Mouse (Mus musculus) mouse trophoblast stem cell (cell line): Measurements from ENCODE around the gene Kprp.
"Not testable (repeated sequence)": the region's sequence is repeated elsewhere in the genome, so short reads cannot be mapped to it uniquely, and the experiment has no call there.

Experiments used
- in situ Hi-C, 2 experiments: fragments of 300-500 bp; cut with MseI, MboI; formaldehyde crosslinking; loops; 2 replicates in 1 of 2; 3 replicates in 1 of 2; pipeline ENCODE4 v1.15.1; 2025

Gene Kprp

GRCm38 (mm10) chr3:92827108-92827507 lies at the start of gene Kprp:
Gene Kprp (minus strand): TSS chr3:92827247.
- in situ Hi-C loops: no loop called here

- in situ Hi-C loops: no loop called here
Observed at GRCm38 (mm10) chr3:92874180-92874579, 47.1 kb upstream of the Kprp start.

- in situ Hi-C loops: no loop called here
Observed at GRCm38 (mm10) chr3:92870116-92870515, 43.1 kb upstream of the Kprp start, which contains the start of gene 2310050C09Rik. Gene 2310050C09Rik (minus strand): TSS chr3:92870216.

- in situ Hi-C loops: no loop called here
Observed at GRCm38 (mm10) chr3:92851186-92851585, 24.1 kb upstream of the Kprp start, which contains the start of gene Lce1l. Gene Lce1l (minus strand): TSS chr3:92851286.

- in situ Hi-C loops: no loop called here
Observed at GRCm38 (mm10) chr3:92825808-92826207, 1.2 kb downstream of the Kprp start.

- in situ Hi-C loops: not testable (repeated sequence)
Observed at GRCm38 (mm10) chr3:92816036-92816435, 11.0 kb downstream of the Kprp start.

- in situ Hi-C loops: no loop called here
Observed at GRCm38 (mm10) chr3:92815581-92815980, 11.5 kb downstream of the Kprp start.

- in situ Hi-C loops: no loop called here
Observed at GRCm38 (mm10) chr3:92807791-92808190, 19.3 kb downstream of the Kprp start, which contains the start of gene Lce1k. Gene Lce1k (minus strand): TSS chr3:92807891.

GRCm38 (mm10) chr3:92790414-92790813 lies 36.6 kb downstream of the Kprp start, which contains the start of gene Lce1j:
Gene Lce1j (minus strand): TSS chr3:92790514.
- in situ Hi-C loops: no loop called here

GRCm38 (mm10) chr3:92778799-92779198 lies 48.2 kb downstream of the Kprp start, which contains the start of gene Lce1i:
Gene Lce1i (minus strand): TSS chr3:92778899.
- in situ Hi-C loops: no loop called here
